Mouse (Mus musculus): ENCODE results near the gene BC107364.
A peak's percentile ranks its signal among the peaks of the same experiment; 100 is the strongest.

DNA sequence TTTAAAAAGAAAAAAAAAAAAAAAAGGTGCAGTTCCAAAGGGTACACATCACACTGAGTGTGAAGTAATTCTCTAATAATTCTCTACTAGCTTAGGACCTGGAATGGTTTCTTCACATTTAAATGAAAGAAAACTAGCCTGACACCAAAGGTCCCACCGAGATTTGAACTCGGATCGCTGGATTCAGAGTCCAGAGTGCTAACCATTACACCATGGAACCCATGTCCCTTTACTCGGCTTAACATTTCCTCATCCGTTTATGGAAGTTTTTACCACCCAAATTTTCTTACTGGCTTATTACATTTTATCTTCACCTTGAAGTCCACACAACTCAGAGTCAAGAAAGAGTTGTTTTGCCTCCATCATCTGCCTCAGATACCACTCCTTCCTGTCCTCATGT lies 53.2 kb downstream of the BC107364 start:
- TF ChIP-seq CHD1 (IDR thresholded peaks at IDR 0.05; ENCODE audit: low read depth, low read length) (no peak), E2F4 (IDR thresholded peaks at IDR 0.05; ENCODE audit: borderline replicate concordance, low read depth, low read length) (no peak), GATA1 (IDR thresholded peaks at IDR 0.05; ENCODE audit: low read depth, low read length) (peak; percentile 58; the same call in 1 of the 2 replicates), KAT2A (conservative IDR thresholded peaks at IDR 0.05; ENCODE audit: low read depth, low read length) (no peak), MEF2A (IDR thresholded peaks at IDR 0.05; ENCODE audit: extremely low read depth, insufficient replicate concordance, low read depth, low read length, poor library complexity, severe bottlenecking) (no peak), TCF12 (IDR thresholded peaks at IDR 0.05; ENCODE audit: low read depth, low read length) (no peak), CTCF (IDR thresholded peaks at IDR 0.05 in 2 of 3, conservative IDR thresholded peaks at IDR 0.05 in 1 of 3; ENCODE audit: control insufficient read depth in 1 of 3, insufficient read depth in 1 of 3, low read depth in 2 of 3, low read length in 3 of 3, poor library complexity in 1 of 3, severe bottlenecking in 1 of 3) (no peak), POLR2A (IDR thresholded peaks at IDR 0.05; ENCODE audit: control insufficient read depth in 1 of 2, insufficient read depth in 1 of 2, low read depth in 1 of 2, low read length in 2 of 2, poor library complexity in 1 of 2) (no peak), USF2 (IDR thresholded peaks at IDR 0.05; ENCODE audit: borderline replicate concordance in 1 of 2, insufficient read depth in 1 of 2, low read depth in 1 of 2, low read length in 2 of 2) (no peak), MYB (IDR thresholded peaks at IDR 0.05; ENCODE audit: low read depth, low read length) (no peak), ETS1 (IDR thresholded peaks at IDR 0.05; ENCODE audit: low read depth, low read length) (no peak), POLR2AphosphoS5 (IDR thresholded peaks at IDR 0.05; ENCODE audit: borderline replicate concordance, low read depth, low read length) (no peak), ZC3H11A (IDR thresholded peaks at IDR 0.05; ENCODE audit: low read depth, low read length) (no peak), CHD2 (IDR thresholded peaks at IDR 0.05; ENCODE audit: low read length) (no peak)

Measured in MEL (cell line).